Mouse (Mus musculus): ENCODE results near the gene Taok2.

The Taok2 gene

DNA sequence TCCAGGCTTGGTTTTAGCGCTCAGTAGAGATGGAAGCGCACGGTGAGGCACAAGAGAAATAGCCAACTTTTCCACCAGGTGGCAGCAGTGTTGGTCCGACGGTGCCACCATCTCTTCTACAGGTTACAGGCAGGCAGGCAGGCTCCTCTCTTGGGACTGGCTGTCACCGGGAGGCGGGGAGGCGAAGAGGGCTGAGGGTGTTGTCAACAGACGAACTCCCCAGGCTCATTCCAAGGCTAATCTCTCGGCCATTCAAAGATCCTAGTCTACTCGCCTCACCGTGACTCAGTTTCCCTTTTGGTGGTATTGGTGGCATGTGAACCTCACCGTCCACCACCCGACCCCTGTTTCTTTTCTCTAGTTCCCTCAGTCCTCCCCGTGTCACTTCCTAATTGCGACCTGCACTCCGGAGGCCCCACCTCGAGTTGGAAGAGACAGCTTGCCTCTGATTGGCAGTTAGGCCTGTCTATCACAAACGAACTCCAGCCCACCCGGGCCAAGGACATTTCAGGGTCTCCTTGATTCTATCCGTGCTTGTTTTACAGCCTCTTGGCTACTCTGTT is 52.4 kb downstream of the Taok2 start:
- no peak for DNase-seq (ENCODE audit: extremely low read depth, low read depth, low spot score)

DNA sequence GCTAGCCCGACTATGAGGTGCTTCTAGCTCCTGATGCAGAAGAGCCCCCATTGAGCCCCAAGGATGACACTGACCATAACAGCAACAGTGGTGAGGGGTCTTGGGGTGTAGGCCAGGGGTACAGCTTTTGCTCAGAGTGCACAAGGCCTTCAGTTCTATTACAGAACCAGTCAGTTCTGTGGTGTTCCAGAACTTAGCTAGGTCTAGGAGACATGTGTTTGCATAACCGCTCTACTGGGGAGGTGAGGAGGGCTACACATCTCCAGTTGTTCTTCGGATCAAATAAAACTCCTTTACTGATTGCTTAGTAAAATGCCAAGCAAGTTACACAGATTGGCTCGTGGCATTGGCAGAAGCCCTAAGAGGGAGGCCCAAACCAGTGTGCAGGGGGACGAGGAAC is 53.0 kb downstream of the Taok2 start, which contains the start of gene 4930451I11Rik:
TSS of gene 4930451I11Rik (minus strand) at position 101 of the 400 bp plus-strand sequence.
- DNase-seq (ENCODE audit: extremely low read depth, low read depth, low spot score): no peak

DNA sequence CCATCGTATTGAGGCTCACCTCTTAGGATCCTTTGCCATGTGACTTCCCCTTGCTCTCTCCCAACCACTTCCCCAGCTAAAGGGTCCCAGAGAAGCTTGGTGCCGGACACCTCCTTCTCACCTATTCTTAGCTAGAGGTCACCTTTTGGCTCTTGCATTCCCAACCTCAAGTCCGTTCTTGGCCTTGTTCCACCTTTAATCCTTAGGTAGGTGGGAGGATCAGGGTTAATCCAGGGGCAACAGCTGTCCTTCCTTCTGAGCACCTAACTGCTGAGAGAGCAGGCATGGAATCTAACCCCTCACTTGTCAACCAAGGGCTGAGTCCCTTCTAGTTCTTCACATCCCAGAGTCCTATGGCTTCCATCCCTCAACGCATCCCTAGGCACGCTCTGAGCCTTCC is 58.6 kb downstream of the Taok2 start:
- DNase-seq (ENCODE audit: extremely low read depth, low read depth, low spot score): no peak

DNA sequence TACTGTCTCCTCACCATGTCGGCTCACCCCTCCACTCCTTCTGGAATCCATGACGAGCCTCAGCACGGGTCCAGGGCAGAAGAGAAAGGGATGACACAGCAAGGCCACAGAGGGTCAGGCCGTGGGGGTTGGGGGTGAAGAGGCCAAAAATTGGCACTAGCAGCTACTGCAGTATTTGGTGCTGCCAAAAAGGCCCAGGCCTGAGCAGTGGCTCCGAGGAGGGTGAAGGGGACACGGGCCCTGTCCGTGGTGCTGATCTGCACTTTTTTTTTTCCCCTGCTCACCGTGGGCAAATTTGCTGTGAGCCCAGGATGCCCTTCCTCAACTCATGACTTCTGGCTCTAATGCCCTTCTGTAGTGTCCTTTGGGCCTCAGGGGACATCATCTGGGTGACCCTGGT is 59.1 kb downstream of the Taok2 start:
- DNase-seq (ENCODE audit: extremely low read depth, low read depth, low spot score): no peak

DNA sequence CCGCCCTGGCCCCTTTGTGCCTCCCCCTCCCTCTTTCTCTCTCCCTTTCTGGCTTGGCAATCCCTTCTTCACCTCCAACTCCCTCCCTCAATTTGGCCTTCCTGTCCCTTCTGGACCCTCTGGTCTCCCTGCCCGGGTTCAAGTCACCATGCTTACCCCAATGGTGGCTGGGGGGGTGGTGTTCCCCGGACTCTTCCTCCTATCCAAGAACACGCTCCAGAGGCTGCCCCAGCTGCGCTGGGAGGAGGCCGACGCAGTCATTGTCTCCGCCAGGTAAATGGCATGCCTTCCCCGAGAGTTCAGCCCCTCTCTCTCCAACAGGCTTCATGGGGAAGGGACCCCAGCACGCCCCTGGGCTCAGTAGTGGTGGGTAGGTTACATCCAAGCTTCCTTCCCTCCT is 60.6 kb downstream of the Taok2 start:
- no peak for DNase-seq (ENCODE audit: extremely low read depth, low read depth, low spot score)

DNA sequence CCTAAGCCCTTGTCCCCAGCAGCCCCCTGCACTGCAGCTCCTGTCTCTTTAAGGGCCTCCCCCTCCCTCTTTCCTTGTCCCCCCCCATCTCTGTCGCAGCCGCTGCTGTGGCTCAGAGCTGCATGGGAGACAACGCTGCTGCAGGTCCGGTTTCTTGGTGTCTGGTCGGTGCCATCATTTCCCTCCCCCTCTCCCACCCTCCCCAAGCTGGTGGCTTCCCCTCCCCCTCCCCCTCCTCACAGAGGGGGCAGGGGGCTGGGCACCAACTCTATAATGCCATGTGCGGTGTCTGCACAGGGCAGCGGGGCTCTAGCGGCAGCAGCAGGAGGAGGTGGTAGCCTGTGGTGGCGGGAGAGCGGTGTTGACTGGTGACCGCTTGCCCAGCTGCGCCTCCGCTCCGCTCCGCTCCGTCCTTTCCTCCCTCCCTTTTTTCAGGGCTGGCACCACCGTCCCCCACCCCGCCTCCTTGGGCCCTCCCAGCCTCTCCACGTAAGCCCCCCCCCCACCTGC is 61.2 kb downstream of the Taok2 start:
- no peak for DNase-seq (ENCODE audit: extremely low read depth, low read depth, low spot score)

DNA sequence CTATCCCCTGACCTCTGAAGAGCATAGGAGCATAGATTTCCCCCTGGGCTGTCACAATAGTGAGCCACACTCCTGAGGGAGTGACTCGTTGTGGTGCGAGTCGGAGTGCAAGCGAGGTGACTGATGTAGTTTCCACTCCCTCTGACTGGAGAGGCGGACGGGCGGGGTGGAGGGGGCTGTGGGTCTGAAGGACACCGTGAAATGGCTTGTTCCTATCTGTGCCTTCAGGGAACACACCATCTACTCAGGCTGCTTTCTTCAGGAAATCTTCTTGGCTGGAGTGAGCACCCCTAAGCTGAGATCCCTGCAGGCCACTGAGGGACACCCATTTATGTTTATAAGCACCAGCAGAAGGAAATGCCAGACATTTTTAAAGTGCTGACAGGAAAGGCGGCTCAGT is 61.8 kb downstream of the Taok2 start:
- no peak for DNase-seq (ENCODE audit: extremely low read depth, low read depth, low spot score)

DNA sequence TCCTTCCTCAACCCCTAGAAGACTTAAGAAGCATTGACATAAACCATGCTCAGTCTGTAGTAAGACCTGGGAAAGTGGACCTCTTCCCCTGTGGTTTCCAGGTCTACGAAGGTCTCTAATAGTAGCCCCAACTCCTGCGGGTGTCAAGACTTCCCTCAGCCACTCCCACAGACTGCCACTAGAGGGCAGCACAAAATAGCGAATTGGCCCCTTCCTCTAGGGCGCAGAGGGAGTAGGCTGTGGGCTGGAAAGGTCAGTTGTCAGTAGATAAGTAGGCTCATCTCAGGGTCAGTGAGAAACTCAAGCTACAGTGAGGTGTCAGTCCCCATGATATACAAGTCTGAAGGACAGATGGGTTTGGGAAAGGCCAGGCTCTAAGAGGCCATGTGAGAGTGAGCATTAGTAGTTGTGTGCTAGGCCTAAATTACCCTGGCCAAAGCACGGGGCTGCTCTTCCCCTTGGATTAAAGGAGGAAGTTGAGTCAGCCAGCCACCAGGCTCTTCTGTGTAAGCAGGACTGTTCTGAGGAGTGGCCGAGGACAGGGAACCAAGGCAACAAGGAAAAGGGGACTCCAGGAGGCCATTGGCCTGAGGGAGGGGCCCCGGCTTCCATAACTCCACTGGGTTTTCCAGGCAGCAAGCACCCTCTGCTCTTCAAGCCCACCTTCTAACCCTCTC is 62.5 kb downstream of the Taok2 start:
- no peak for DNase-seq (ENCODE audit: extremely low read depth, low read depth, low spot score)

DNA sequence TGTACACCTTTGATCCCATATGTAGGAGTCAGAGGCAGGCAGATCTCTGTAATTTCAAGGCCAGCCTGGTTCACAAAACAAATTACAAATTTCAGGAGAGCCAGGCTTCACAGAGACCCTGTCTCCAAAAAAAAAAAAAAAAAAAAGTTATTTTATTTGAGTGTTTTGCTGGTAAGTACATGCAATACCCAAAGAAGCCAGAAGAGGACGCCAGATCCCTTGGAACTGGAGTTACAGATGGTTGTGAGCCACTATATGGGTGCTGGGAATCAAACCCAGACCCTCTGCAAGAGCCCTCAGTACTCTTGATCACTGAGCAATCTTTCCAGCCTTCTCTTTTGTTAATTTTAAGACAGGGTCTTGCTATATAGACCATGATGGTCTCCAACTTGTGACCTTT is 65.7 kb downstream of the Taok2 start:
- no peak for DNase-seq (ENCODE audit: extremely low read depth, low read depth, low spot score)

DNA sequence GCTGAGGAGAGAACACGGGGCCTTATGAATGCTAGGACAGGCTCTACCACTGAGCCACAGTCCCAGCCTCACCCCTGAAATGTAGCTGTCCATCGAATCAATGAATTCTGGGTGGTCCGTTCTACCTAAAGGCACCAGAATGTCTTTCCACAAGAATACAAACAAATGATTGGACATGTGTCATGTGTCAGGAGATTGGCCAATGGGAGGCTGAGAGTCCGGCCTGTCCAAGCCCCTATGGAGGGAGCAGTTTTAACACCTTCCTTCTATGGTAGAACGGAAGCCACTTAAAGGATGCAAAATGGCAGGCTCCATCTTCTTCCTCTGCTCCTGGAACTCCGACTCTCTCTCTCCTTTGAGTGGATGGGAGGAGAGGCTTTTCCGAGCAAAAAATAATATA is 66.9 kb downstream of the Taok2 start:
- no peak for DNase-seq (ENCODE audit: extremely low read depth, low read depth, low spot score)

DNA sequence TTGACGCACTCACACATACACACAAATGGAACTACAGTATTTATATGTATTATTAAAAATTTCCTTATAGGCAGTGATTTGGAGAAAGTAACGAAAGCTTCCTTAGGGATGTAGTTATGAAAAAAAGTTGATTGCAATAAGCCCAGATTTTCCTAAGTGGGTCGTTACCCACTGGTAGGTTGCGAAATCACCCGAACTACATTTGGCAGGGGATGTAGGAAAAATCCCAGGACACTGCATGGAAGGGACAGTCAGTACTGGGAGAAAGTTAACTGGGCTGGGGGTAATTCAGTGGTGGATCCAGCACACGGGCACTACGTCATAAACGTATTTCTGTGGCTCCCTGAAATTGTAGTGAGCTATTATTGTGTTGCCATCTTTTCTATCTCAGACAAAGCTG is 68.0 kb downstream of the Taok2 start:
- DNase-seq (ENCODE audit: extremely low read depth, low read depth, low spot score): no peak

DNA sequence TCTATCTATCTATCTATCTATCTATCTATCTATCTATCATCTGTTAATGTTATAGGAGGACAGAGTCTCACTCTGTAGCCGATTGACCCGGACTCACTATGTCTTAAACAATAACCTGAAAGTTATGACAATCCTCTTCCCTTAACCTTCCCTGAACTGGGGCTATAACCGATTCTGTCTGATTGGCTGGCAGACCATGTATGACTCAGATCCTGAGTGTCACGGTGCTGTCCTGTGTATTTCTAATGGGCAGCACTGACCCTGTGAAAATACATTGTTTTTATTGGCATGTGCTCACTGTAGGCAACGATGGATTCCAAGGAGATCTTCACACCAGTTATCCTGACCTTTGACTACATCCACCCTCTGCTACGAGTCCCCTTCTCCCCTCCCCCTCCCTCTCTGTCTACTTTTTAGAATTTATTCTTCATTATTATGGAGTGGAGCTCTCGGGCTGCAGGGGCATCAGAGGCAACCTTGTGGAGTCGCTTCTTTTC is 68.7 kb downstream of the Taok2 start:
- no peak for DNase-seq (ENCODE audit: extremely low read depth, low read depth, low spot score)
